Mouse (Mus musculus): ENCODE data around the gene Htr2b. TPM values are rescaled to one million over a fixed set of nuclear protein-coding genes. Genes with fewer than 3 reads are reported as not detected.

The Htr2b gene
- polyA plus RNA-seq, 1 experiment from 2014 or later, result 0.37 TPM

- H3K9ac ChIP-seq, result no peak overlapping the region
- peaks cover 32% of the 10 kb centered on the region for H3K36me3 ChIP-seq
- 89% methylated on average over 1 of the region's 1 CpGs for WGBS
- H3K4me1 ChIP-seq (replicated peaks), result no peaks in the 10 kb centered on the region
- no peak overlapping the region for H3K4me2 ChIP-seq
- H3K27ac ChIP-seq (ENCODE audit: poor library complexity, severe bottlenecking), result no peak overlapping the region
- H3K4me3 ChIP-seq, result no peak overlapping the region
- ATAC-seq (ENCODE audit: insufficient number of reproducible peaks, low FRiP score), result no peak
- no peaks in the 10 kb centered on the region for H3K27me3 ChIP-seq (replicated peaks)
- H3K9me3 ChIP-seq (replicated peaks), result no peaks in the 10 kb centered on the region
Measured at GRCm38 (mm10) chr1:86105054-86105453, 6.7 kb downstream of the Htr2b start.

- H3K9me3 ChIP-seq (replicated peaks), result no peaks in the 10 kb centered on the region
- no peak overlapping the region for H3K27ac ChIP-seq (ENCODE audit: poor library complexity, severe bottlenecking)
- H3K4me1 ChIP-seq (replicated peaks), result no peaks in the 10 kb centered on the region
- H3K9ac ChIP-seq, result no peak overlapping the region
- no peak for ATAC-seq (ENCODE audit: insufficient number of reproducible peaks, low FRiP score)
- H3K4me2 ChIP-seq, result no peak overlapping the region
- H3K4me3 ChIP-seq, result no peak overlapping the region
- WGBS, result 84% methylated on average over 7 of the region's 7 CpGs
- H3K27me3 ChIP-seq (replicated peaks), result no peaks in the 10 kb centered on the region
- peaks cover 74% of the 10 kb centered on the region for H3K36me3 ChIP-seq
Measured at GRCm38 (mm10) chr1:86094413-86094812, 17.4 kb downstream of the Htr2b start.

GRCm38 (mm10) chr1:86076565-86076964 is 35.2 kb downstream of the Htr2b start:
- no peak overlapping the region for H3K4me2 ChIP-seq
- H3K36me3 ChIP-seq, result peaks cover 74% of the 10 kb centered on the region
- H3K9me3 ChIP-seq (replicated peaks), result peaks cover 3% of the 10 kb centered on the region; the same call in 1 of the 2 replicates
- ATAC-seq (ENCODE audit: insufficient number of reproducible peaks, low FRiP score), result no peak
- WGBS, result 95% methylated on average over 2 of the region's 2 CpGs
- no peak overlapping the region for H3K27ac ChIP-seq (ENCODE audit: poor library complexity, severe bottlenecking)
- no peaks in the 10 kb centered on the region for H3K27me3 ChIP-seq (replicated peaks)
- no peaks in the 10 kb centered on the region for H3K4me1 ChIP-seq (replicated peaks)
- H3K9ac ChIP-seq, result no peak overlapping the region
- no peak overlapping the region for H3K4me3 ChIP-seq

DNA sequence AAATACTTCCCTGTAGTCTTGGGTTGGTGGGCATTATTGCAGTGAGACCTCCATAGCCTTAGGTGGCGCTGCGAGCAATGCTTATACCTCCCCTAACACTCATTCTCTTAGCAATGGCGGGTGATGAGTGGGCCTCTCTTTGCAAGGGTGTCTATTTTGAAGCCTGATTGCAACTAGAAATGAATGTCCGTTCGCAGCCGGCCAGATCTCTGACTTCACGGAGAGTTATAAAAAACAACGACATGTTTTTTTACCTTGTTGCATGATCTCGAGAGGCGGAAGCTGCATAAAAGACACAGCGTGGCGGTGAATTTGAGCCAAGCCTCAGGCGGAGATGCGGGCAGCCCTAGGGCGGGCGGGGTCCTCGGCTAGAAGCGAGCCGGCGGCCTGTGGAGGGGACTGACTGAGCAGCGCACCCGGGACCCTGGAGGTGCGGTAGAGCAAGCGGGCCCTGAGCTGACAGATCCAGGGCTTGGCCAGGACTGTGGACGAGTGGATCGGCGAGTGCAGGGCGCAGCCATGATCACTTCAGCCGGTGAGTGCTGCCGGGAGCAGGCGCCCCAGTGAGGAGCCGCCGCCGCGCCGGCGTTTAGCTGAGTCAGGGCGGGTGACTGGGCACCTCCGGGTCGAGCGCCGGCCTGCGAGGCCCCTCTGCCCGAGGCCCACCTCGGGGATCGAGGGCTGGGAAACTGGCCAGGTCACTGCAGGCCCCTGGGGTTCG is 47.3 kb downstream of the Htr2b start, which contains the start of gene Psmd1:
TSS of gene Psmd1 (plus strand) at position 117 of the 721 bp plus-strand sequence.
- peak; percentile 93 for ATAC-seq (ENCODE audit: insufficient number of reproducible peaks, low FRiP score)
- Histone ChIP-seq H3K4me2 (peak within 1 kb of the TSS; percentile 99), H3K4me3 (peak within 1 kb of the TSS; percentile 98), H3K27ac (ENCODE audit: poor library complexity, severe bottlenecking) (peak within 1 kb of the TSS; percentile 81), H3K36me3 (peaks cover 9% of the 10 kb centered on the region), H3K27me3 (replicated peaks) (no peaks in the 10 kb centered on the region), H3K4me1 (replicated peaks) (peaks cover 9% of the 10 kb centered on the region), H3K9me3 (replicated peaks) (peaks cover 4% of the 10 kb centered on the region), H3K9ac (peak within 1 kb of the TSS; percentile 99)
- under 1% methylated on average over 47 of the region's 47 CpGs for WGBS

DNA sequence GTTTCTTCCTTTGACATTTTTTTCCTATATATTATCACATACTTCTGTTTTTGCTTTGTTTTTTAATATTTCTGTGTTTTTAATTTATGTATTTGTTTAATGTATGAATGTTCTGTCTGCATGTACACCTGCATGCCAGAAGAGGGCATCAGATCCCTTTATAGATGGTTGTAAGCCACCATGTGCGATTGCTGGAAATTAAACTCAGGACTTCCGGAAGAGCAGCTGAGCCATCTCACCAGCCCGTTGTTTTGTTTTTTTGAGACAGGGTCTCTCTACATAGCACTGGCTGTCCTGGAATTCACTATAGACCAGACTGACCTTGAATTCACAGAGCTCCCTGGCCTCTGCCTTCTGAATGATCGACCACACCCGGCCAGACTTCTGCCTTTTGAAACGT is 49.2 kb downstream of the Htr2b start:
- Histone ChIP-seq H3K27me3 (replicated peaks) (no peaks in the 10 kb centered on the region), H3K4me3 (no peak overlapping the region), H3K9ac (no peak overlapping the region), H3K27ac (ENCODE audit: poor library complexity, severe bottlenecking) (no peak overlapping the region), H3K9me3 (replicated peaks) (peaks cover 4% of the 10 kb centered on the region), H3K36me3 (peaks cover 9% of the 10 kb centered on the region), H3K4me2 (no peak overlapping the region), H3K4me1 (replicated peaks) (peaks cover 9% of the 10 kb centered on the region)
- no peak for ATAC-seq (ENCODE audit: insufficient number of reproducible peaks, low FRiP score)
- 81% methylated on average over 6 of the region's 6 CpGs for WGBS

GRCm38 (mm10) chr1:86058856-86059769 is 52.7 kb downstream of the Htr2b start:
- WGBS, result 10% methylated on average over 21 of the region's 21 CpGs
- ATAC-seq (ENCODE audit: insufficient number of reproducible peaks, low FRiP score), result peak; percentile 76
- no peak overlapping the region for H3K27ac ChIP-seq (ENCODE audit: poor library complexity, severe bottlenecking)
- H3K4me1 ChIP-seq (replicated peaks), result no peaks in the 10 kb centered on the region
- peak overlapping the region; percentile 40 for H3K9ac ChIP-seq
- peak overlapping the region; percentile 45 for H3K4me3 ChIP-seq
- H3K9me3 ChIP-seq (replicated peaks), result no peaks in the 10 kb centered on the region
- H3K4me2 ChIP-seq, result peak overlapping the region; percentile 66
- H3K27me3 ChIP-seq (replicated peaks), result 0 out of 2 replicates have a peak, but pooled peaks cover 8% of the 10 kb centered on the region
- H3K36me3 ChIP-seq, result no peaks in the 10 kb centered on the region

GRCm38 (mm10) chr1:86056284-86056683 is 55.5 kb downstream of the Htr2b start:
- no peak overlapping the region for H3K4me3 ChIP-seq
- H3K27ac ChIP-seq (ENCODE audit: poor library complexity, severe bottlenecking), result no peak overlapping the region
- H3K4me2 ChIP-seq, result no peak overlapping the region
- WGBS, result 78% methylated on average over 4 of the region's 4 CpGs
- no peak overlapping the region for H3K9ac ChIP-seq
- ATAC-seq (ENCODE audit: insufficient number of reproducible peaks, low FRiP score), result no peak
- no peaks in the 10 kb centered on the region for H3K4me1 ChIP-seq (replicated peaks)
- no peaks in the 10 kb centered on the region for H3K36me3 ChIP-seq
- H3K27me3 ChIP-seq (replicated peaks), result 0 out of 2 replicates have a peak, but pooled peaks cover 8% of the 10 kb centered on the region
- H3K9me3 ChIP-seq (replicated peaks), result no peaks in the 10 kb centered on the region

DNA sequence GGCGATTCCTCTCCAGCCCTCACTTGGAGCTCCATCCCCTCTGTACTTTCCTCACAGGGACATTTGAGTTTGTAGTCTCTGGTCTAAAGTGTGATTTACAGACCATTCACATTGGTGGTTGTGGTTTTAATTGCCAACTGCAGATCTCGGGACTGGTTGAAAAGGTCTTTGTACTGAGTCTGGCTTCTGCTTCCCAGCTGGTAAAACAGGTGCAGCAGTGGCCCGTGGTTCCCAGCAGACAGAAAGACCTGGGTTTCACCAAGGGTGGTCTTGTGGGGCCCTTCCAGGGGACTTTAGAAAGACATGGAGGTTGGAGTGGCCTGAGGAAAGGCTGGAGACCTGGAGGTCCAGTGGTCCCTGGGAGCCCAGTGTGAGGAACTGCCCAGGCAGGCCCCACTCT is 56.8 kb downstream of the Htr2b start:
- Histone ChIP-seq H3K9me3 (replicated peaks) (no peaks in the 10 kb centered on the region), H3K4me2 (no peak overlapping the region), H3K9ac (no peak overlapping the region), H3K4me1 (replicated peaks) (no peaks in the 10 kb centered on the region), H3K4me3 (no peak overlapping the region), H3K36me3 (no peaks in the 10 kb centered on the region), H3K27ac (ENCODE audit: poor library complexity, severe bottlenecking) (no peak overlapping the region), H3K27me3 (replicated peaks) (0 out of 2 replicates have a peak, but pooled peaks cover 8% of the 10 kb centered on the region)
- no peak for ATAC-seq (ENCODE audit: insufficient number of reproducible peaks, low FRiP score)
- WGBS, result 67% methylated on average over 3 of the region's 3 CpGs

- no peak overlapping the region for H3K4me2 ChIP-seq
- H3K27me3 ChIP-seq (replicated peaks), result 0 out of 2 replicates have a peak, but pooled peaks cover 14% of the 10 kb centered on the region
- WGBS, result 70% methylated on average over 12 of the region's 12 CpGs
- H3K4me1 ChIP-seq (replicated peaks), result peaks cover 4% of the 10 kb centered on the region; the same call in 1 of the 2 replicates
- ATAC-seq (ENCODE audit: insufficient number of reproducible peaks, low FRiP score), result no peak
- H3K9ac ChIP-seq, result no peak overlapping the region
- no peaks in the 10 kb centered on the region for H3K36me3 ChIP-seq
- no peak overlapping the region for H3K4me3 ChIP-seq
- no peaks in the 10 kb centered on the region for H3K9me3 ChIP-seq (replicated peaks)
- no peak overlapping the region for H3K27ac ChIP-seq (ENCODE audit: poor library complexity, severe bottlenecking)
Measured at GRCm38 (mm10) chr1:86053198-86053921, 58.4 kb downstream of the Htr2b start.

Data from heart, embryonic 12.5 days (tissue).